Mouse (Mus musculus) forebrain, embryonic 16.5 days (tissue): ENCODE measurements at regions not wholly inside any gene's neighbourhood (a gene's known extent, or its start where the extent isn't known, plus 50 kb on each side); places are given as distances from the start of the nearest gene placed in this dataset.

Experiments
- ATAC-seq: fragments of 200-750 bp; cut with Nextera tagmentation; 2 replicates; pipeline ENCODE4 v1.8.0; 2017; ENCODE audit warnings: mild to moderate bottlenecking, moderate library complexity
- H3K27ac ChIP-seq: fragments of 300-500 bp; sonication (generic); 2 replicates; pipeline ENCODE4 v1.5.1; 2014; ENCODE audit warnings: low read length, control low read depth
- H3K27me3 ChIP-seq: fragments of 300-500 bp; sonication (generic); replicated peaks from 2 replicates; pipeline ENCODE4 v1.6.1; 2014; ENCODE audit warnings: low read length; ENCODE audit not compliant: control insufficient read depth, insufficient read depth
- H3K36me3 ChIP-seq: fragments of 300-500 bp; sonication (generic); 2 replicates; pipeline ENCODE4 v1.6.1; 2014; ENCODE audit not compliant: control insufficient read depth, insufficient read depth
- H3K4me1 ChIP-seq: fragments of 300-500 bp; sonication (generic); replicated peaks from 2 replicates; pipeline ENCODE4 v1.6.1; 2014; ENCODE audit warnings: low read length; ENCODE audit not compliant: control insufficient read depth, insufficient read depth
- H3K4me2 ChIP-seq: fragments of 300-500 bp; sonication (generic); 2 replicates; pipeline ENCODE4 v1.6.1; 2014; ENCODE audit warnings: mild to moderate bottlenecking, low read length, control low read depth
- H3K4me3 ChIP-seq: fragments of 300-500 bp; sonication (generic); replicated peaks from 2 replicates; pipeline ENCODE4 v1.5.1; 2014; ENCODE audit warnings: mild to moderate bottlenecking, low read length, control low read depth
- H3K9ac ChIP-seq: fragments of 300-500 bp; sonication (generic); replicated peaks from 2 replicates; pipeline ENCODE4 v1.6.1; 2014; ENCODE audit warnings: low read depth, low read length, control low read depth
- H3K9me3 ChIP-seq: fragments of 300-500 bp; sonication (generic); 2 replicates; pipeline ENCODE4 v1.6.1; 2016; ENCODE audit warnings: low read length; ENCODE audit not compliant: control insufficient read depth
- WGBS: fragments of 180-500 bp; shearing (Covaris S2); extraction: QIAGEN DNeasy Blood & Tissue Kit; methylation state at CpG from one replicate; pipeline ENCODE4 v1.1.7; 2014; 5-methylcytosine and 5-hydroxymethylcytosine counted together

GRCm38 (mm10) chr16:29851827-29852226, 212.4 kb upstream of the Hes1 start:
- Histone ChIP-seq H3K4me3 (no peak overlapping the region), H3K27ac (no peak overlapping the region), H3K4me2 (no peak overlapping the region), H3K27me3 (no peaks in the 10 kb centered on the region), H3K4me1 (no peaks in the 10 kb centered on the region; the same call in 1 of the 2 replicates), H3K36me3 (no peaks in the 10 kb centered on the region), H3K9me3 (no peaks in the 10 kb centered on the region), H3K9ac (no peak overlapping the region)
- no peak for ATAC-seq
- WGBS, result 65% methylated on average over 9 of the region's 9 CpGs

- H3K36me3 ChIP-seq, result no peaks in the 10 kb centered on the region
- H3K9ac ChIP-seq, result no peak overlapping the region
- peak; percentile 69 for ATAC-seq
- no peak overlapping the region for H3K4me2 ChIP-seq
- no peaks in the 10 kb centered on the region; the same call in 1 of the 2 replicates for H3K4me1 ChIP-seq
- H3K4me3 ChIP-seq, result no peak overlapping the region
- no peaks in the 10 kb centered on the region for H3K9me3 ChIP-seq
- H3K27ac ChIP-seq, result no peak overlapping the region
- no peaks in the 10 kb centered on the region for H3K27me3 ChIP-seq
- WGBS, result 50% methylated on average over 9 of the region's 9 CpGs
Observed at GRCm38 (mm10) chr16:29854805-29855565, 209.2 kb upstream of the Hes1 start.

- no peak overlapping the region for H3K4me2 ChIP-seq
- no peak for ATAC-seq
- H3K27ac ChIP-seq, result no peak overlapping the region
- H3K9ac ChIP-seq, result no peak overlapping the region
- no peaks in the 10 kb centered on the region for H3K9me3 ChIP-seq
- WGBS, result 91% methylated on average over 1 of the region's 1 CpGs
- peaks cover 9% of the 10 kb centered on the region for H3K4me1 ChIP-seq
- no peak overlapping the region for H3K4me3 ChIP-seq
- no peaks in the 10 kb centered on the region for H3K27me3 ChIP-seq
- H3K36me3 ChIP-seq, result no peaks in the 10 kb centered on the region
Observed at GRCm38 (mm10) chr16:29856545-29856944, 207.6 kb upstream of the Hes1 start.

- Histone ChIP-seq H3K9me3 (no peaks in the 10 kb centered on the region), H3K36me3 (no peaks in the 10 kb centered on the region), H3K4me1 (peaks cover 9% of the 10 kb centered on the region), H3K27ac (no peak overlapping the region), H3K4me3 (no peak overlapping the region), H3K9ac (no peak overlapping the region), H3K27me3 (no peaks in the 10 kb centered on the region), H3K4me2 (no peak overlapping the region)
- no peak for ATAC-seq
- WGBS, result 90% methylated on average over 5 of the region's 5 CpGs
Observed at GRCm38 (mm10) chr16:29858645-29859044, 205.5 kb upstream of the Hes1 start.

GRCm38 (mm10) chr16:29860306-29860705, 203.9 kb upstream of the Hes1 start:
- no peak overlapping the region for H3K4me2 ChIP-seq
- no peak overlapping the region for H3K27ac ChIP-seq
- no peak overlapping the region for H3K9ac ChIP-seq
- no peaks in the 10 kb centered on the region for H3K9me3 ChIP-seq
- H3K36me3 ChIP-seq, result no peaks in the 10 kb centered on the region
- 14% methylated on average over 6 of the region's 6 CpGs for WGBS
- H3K27me3 ChIP-seq, result no peaks in the 10 kb centered on the region
- H3K4me3 ChIP-seq, result no peak overlapping the region
- ATAC-seq, result no peak
- peaks cover 9% of the 10 kb centered on the region for H3K4me1 ChIP-seq

GRCm38 (mm10) chr16:29861056-29861455, 203.1 kb upstream of the Hes1 start:
- Histone ChIP-seq H3K4me2 (no peak overlapping the region), H3K27ac (no peak overlapping the region), H3K4me1 (peaks cover 9% of the 10 kb centered on the region), H3K4me3 (no peak overlapping the region), H3K27me3 (no peaks in the 10 kb centered on the region), H3K36me3 (no peaks in the 10 kb centered on the region), H3K9me3 (no peaks in the 10 kb centered on the region), H3K9ac (no peak overlapping the region)
- WGBS, result 10% methylated on average over 4 of the region's 4 CpGs
- ATAC-seq, result 0 out of 2 replicates have a peak, but pooled peaks have one; percentile 58

- peaks cover 9% of the 10 kb centered on the region for H3K4me1 ChIP-seq
- no peak overlapping the region for H3K4me3 ChIP-seq
- H3K36me3 ChIP-seq, result no peaks in the 10 kb centered on the region
- ATAC-seq, result no peak
- H3K27me3 ChIP-seq, result no peaks in the 10 kb centered on the region
- no peak overlapping the region for H3K27ac ChIP-seq
- H3K9ac ChIP-seq, result no peak overlapping the region
- 85% methylated on average over 17 of the region's 17 CpGs for WGBS
- H3K9me3 ChIP-seq, result no peaks in the 10 kb centered on the region
- H3K4me2 ChIP-seq, result no peak overlapping the region
Observed at GRCm38 (mm10) chr16:29865075-29865740, 199.0 kb upstream of the Hes1 start.

- Histone ChIP-seq H3K9me3 (no peaks in the 10 kb centered on the region), H3K36me3 (no peaks in the 10 kb centered on the region), H3K4me3 (no peak overlapping the region), H3K4me1 (no peaks in the 10 kb centered on the region), H3K4me2 (no peak overlapping the region), H3K9ac (no peak overlapping the region), H3K27me3 (no peaks in the 10 kb centered on the region), H3K27ac (no peak overlapping the region)
- 84% methylated on average over 5 of the region's 5 CpGs for WGBS
- ATAC-seq, result no peak
Observed at GRCm38 (mm10) chr16:29871395-29871794, 192.8 kb upstream of the Hes1 start.

GRCm38 (mm10) chr16:29876196-29876595, 188.0 kb upstream of the Hes1 start:
- H3K36me3 ChIP-seq, result no peaks in the 10 kb centered on the region
- H3K27me3 ChIP-seq, result no peaks in the 10 kb centered on the region
- no peak overlapping the region for H3K9ac ChIP-seq
- no peak overlapping the region for H3K27ac ChIP-seq
- H3K4me2 ChIP-seq, result no peak overlapping the region
- WGBS, result 8% methylated on average over 8 of the region's 8 CpGs
- no peak overlapping the region for H3K4me3 ChIP-seq
- ATAC-seq, result no peak
- no peaks in the 10 kb centered on the region for H3K9me3 ChIP-seq
- H3K4me1 ChIP-seq, result peaks cover under 1% of the 10 kb centered on the region
